Mouse (Mus musculus) bone marrow macrophage, adult 2 months (primary cell): Measurements from ENCODE around the gene Trpc5.

Source experiments
- CTCF ChIP-seq: IDR thresholded peaks from 2 replicates; pipeline ENCODE4 v1.5.1; 2012; ENCODE audit warnings: low read depth, mild to moderate bottlenecking, low read length, moderate library complexity
- POLR2A ChIP-seq: IDR thresholded peaks from 2 replicates; pipeline ENCODE4 v1.6.1; 2012; ENCODE audit warnings: mild to moderate bottlenecking, low read depth, low read length, borderline replicate concordance

DNA sequence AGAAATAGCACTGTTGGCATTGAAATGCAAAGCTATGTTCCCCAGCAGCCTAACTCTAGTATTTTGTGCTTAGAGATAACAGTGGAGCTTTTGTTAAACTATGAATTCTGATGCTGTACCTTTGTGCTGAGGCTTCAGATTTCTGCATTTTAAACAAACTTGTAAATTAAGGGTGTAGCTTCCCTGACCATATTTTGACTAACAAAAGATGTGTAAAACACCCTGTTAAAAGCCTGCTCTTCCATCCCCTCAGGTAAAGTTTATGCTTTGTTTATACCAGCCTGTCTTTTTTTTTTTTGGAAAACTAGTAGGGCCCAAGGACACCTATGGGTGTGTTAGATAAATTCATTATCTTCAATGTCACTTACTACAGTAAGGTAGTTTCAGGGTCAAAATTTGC is 350.0 kb downstream of the Trpc5 start:
- TF ChIP-seq CTCF, result no peak
- TF ChIP-seq POLR2A, result no peak
